Mouse (Mus musculus): ENCODE results near the gene Mkrn1.
"Not testable (repeated sequence)": the region's sequence is repeated elsewhere in the genome, so short reads cannot be mapped to it uniquely, and the experiment has no call there.

Mkrn1 gene

DNA sequence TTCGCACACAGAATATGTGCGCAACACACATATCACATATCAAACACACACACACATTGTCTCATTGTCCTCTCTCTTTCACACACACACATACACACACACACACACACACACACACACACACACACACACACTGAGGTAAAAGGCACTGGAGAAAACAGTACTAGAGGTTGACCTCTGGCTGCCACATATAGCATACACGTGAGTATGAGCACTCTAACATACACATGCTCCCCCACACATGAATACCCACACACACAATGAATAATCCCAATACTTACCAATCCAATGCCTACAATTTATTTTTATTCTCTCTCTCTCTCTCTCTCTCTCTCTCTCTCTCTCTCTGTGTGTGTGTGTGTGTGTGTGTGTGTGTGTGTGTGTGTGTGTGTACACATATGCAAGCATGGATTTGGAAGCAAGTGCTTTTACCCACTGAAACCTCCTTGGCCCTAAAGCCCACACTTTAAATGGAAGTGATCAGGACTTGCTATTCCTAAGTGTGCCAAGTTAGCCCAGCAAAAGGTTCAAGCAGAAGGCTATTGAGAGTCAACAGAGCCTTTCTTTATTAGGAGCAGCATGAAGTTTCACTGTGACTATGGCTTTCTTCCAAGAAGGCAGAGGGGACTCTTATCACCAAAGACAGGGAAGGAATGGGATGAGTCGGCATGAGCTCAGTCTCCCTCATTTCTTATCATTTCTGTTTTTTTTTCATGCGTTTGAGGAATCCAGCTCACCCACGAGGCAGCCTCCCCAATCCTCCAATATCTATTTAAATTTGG lies 8.9 kb upstream of the Mkrn1 start:
- DNase-seq: no peak

DNA sequence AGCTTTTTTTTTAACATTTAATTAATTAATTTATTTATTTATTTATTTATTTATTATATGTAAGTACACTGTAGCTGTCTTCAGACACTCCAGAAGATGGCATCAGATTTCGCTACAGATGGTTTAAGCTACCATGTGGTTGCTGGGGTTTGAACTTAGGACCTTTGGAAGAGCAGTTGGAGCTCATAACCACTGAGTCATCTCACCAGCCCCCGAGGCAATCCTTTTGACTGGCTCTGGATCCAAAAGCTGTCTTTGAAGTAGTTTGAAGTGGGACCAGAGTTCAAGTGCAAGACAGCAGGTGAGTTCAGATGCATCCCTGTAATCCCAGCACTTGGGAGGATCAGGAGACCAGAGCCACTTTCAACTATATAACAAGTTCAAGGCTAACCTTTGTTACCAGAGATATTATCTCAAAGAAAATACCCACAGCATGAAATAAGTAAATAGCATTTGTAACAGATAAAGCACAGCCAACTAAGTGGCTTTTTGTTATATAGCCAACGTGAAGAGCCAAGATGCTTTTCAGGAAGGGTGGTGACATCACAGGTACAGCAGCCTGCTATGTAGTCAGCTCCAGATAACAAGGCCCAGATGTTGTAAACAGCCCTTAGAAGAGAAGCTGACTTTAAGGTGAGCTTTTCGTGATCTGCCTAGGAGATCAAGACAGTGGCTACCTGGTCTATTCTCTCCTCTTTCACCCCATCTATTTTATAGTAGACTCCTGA lies 7.2 kb upstream of the Mkrn1 start:
- no peak for DNase-seq

DNA sequence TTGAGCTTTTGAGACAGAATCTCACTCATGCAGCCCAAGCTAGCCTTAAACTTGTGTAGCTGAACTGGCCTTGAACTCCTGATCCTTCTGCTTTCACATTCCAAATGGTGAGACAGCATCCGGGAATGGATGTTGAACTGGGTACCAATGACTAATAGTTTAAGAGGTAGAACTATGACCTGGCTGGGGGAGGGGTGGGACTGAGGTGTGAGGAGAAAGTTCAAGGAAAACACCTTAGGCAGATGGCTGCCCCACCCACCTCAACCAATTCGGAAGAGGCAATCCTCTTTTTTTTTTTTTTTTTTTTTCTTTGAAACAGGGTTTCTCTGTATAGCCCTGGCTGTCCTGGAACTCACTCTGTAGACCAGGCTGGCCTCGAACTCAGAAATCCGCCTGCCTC lies 6.5 kb upstream of the Mkrn1 start:
- no peak for DNase-seq

DNA sequence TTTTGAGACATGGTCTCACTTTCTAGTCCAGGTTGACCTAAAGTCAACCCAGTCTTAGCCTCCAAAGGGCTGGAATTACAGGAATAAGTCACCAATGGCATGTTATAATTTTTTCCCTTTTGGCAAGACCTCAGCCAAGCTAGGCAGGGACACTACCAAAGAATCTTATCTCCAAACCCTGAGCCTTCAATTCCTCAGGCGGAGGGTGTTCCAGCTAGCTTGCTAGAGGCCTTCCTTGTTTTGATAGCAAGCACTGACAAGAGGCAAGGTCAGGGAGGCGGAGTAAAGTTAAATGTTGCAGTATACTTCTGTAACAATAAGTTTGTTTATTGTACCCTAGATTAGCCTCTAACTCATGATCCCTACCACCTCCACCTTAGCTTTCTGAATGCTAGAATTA lies 4.9 kb upstream of the Mkrn1 start:
- no peak for DNase-seq

DNA sequence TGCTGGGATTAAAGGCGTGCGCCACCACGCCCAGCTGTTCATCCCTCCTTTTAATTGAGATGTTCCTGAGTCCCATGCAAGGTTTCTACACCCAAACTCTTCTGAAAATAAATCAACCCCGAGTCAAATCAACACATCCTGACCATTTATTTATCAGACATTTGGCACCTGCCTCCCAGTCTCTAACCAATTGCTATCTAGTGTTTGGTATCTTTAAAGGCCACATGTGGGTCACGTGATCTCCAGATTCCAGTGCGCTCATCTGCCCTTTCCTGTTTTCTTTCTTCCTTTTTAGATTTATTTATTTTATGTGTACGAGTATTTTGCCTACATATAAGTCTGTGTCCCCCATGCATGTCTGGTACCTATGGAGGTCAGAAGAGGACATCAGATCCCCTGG lies 3.4 kb upstream of the Mkrn1 start:
- no peak for DNase-seq

DNA sequence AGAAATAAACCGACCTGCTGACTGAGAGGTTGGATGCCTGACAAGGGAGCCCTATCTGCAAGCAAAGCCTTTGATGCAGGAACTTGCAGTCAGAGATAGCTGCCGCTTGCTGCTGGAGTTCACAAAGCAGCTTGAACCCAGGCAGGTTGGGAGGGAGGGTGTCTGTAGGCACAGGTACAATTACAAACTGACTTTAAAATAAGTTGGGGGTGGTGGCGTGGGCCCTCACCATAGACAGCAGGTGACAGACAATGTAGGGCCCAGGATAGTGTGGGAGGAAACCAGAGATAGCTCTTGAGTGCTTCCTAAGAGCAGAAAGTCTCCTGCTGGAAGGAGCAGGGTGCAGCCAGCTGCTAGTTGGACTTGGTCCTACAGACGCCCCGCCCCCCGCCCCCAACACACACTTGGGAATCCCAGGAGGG lies 2.9 kb upstream of the Mkrn1 start:
- no peak for DNase-seq

DNA sequence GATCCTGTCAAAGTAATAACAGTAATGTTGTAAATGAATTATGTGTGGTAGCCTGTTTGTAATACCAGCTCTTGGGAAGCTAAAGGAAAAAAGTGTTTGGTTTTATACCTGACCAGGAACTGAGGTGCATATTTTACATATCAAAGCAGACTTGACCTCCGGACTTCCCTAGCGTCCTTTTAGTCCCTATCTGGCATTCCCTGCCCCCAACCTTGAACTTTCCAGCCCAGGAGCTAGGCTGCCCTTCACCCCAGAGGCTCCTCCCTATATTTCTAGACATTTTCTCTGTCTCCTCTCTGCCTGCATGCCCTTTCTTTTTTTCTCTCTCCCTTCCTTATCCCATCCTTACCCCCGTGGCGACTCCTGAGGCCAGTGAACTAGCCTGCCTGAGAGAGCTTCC lies 605 bp upstream of the Mkrn1 start:
- no peak for DNase-seq

DNA sequence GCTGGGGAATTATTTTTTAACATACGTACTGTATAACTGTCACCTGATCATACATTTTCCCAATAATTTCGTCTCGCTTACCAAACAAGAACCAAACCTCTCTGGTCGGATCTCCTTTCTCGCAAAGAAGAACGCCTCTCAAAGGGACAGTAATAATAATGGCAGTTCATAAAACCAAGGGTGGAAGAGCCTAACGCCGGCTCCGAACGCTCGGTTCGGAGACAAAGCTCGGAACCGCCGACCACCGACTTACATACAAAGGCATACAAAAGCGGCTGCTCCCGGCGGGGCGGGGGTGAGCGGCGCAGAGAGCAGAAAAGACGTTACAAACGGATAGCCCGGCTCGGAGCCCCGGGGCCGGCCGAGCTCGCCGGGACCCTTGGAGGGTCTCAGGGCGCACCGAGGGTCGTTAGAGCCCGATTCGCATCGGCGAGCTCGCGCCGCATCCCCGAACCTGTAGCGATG lies 844 bp downstream of the Mkrn1 start:
- DNase-seq: peak in 1 of 2 experiments; percentile 56

DNA sequence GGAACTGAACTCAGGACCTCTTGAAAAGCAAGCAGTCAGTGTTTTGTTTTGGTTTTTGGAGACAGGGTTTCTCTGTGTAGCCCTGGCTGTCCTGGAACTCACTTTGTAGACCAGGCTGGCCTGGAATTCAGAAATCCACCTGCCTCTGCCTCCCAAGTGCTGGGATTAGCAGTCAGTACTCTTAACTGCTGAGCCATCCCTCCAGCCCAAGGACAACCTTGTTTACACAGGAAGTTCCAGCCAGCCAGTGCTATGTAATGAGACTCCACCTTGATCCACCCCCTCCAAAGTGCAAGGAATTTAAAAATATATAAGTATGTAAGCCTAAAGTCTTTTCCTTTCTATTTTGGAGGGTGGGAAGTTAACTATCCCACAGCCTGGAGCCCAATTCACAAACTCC lies 3.6 kb downstream of the Mkrn1 start:
- DNase-seq: not testable (repeated sequence)

DNA sequence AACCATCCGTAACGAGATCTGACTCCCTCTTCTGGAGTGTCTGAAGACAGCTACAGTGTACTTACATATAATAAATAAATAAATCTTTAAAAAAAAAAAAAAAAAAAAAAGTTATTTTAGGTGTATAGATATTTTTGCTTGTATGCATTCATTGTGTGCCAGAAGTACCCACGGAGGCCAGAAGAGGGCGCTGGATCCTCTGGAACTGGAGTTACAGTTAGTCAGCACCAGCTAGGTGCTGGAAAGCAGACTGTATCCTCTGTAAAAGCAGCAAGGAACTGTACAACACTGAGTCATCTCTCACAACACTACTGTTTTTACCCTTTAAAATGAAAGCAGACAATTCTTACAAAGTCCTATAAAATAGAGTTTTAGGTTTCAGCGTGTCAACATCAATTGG lies 4.5 kb downstream of the Mkrn1 start:
- peak; percentile 82 to 85 for DNase-seq

DNA sequence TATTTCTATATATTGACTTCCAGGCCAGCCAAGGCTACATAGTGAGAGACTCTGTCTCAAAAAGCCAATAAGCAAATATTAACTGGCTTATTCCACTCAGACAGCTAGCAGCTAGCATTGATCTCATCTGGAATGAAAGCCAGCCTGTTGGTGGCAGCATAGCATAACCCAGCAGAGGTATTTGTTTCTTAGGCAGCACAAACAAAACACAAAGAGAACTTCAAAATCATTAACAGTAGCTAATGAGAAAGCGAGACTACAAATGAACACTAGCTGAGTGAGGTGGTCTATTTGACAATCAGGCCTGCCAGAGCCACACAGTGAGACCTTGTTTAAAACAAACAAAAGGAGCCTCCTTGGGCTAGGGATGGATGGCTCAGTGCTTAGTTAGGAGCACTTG lies 6.2 kb downstream of the Mkrn1 start:
- DNase-seq: no peak

DNA sequence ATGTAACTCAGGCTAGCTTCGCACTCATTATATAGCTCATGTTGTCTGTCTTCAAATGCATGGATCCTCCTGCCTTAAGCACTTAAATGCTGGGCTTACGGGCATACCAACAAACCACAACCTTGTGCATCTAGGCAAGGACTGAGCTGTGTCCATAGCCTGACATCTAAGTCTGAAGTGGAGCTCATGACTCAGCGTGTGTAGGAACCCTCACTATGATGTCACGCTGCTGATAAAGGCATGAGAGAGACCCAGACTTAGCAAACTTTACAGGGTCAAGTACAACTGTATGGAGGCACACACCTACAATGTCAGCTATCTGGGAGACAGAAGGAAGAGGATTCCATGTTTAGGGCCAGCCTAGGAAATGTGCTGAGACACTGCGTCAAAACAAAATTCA lies 13.8 kb downstream of the Mkrn1 start:
- DNase-seq: no peak

DNA sequence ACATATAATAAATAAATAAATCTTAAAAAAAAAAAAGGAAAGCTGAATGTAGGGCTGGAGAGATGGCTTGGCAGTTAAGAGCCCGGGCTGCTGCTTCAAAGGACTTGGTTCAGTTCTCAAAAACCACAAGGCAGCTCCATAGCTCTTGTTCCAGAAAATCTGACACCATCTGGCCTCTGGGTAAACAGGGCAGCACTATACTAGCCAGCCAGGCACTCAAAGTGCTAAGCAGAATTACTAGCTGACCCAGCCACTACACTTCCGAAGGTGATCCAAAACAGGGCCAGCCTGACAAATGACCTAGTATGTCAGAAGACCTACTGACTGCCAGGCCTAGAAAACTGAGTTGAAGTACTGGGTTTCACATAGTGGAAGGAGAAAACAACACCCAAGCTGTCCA lies 17.1 kb downstream of the Mkrn1 start:
- DNase-seq: no peak

DNA sequence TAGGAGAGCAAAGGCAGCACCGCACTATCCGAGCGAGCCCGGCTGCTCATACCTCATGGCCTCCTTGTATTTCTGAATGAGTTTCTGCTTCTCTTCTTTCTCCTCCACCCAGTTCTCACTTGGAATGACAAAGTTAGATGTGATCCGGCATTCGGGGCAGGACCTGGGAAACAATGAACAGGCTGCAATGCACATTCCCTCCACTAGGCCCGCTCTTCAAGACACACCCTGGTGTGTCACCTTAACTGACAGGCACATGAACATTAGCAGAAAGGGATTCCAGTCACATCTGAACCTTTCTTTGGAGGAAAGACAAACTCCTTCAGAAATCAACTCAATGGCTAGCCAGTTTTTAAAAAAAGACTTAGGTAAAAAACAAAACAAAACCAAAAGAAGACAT lies 19.9 kb downstream of the Mkrn1 start:
- DNase-seq: peak; percentile 71 to 79

DNA sequence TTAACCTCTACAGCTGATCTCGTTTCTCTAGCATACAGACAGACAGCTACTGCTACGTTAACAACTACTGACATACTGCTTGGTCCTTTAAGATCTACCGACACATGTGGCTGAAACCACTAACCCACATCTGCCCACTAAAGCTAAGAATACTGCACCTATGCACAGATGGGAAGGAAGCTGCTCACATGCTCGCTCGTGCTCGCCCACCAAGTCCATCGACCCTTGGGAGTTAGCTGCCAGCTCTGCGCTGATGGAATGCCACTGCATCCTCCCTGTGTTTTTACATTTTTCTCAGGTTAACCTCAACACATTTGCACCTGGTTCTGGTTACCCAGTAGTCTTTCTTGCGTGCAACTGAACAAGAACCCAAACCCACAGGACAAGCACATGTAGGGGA lies 21.9 kb downstream of the Mkrn1 start:
- DNase-seq: no peak

DNA sequence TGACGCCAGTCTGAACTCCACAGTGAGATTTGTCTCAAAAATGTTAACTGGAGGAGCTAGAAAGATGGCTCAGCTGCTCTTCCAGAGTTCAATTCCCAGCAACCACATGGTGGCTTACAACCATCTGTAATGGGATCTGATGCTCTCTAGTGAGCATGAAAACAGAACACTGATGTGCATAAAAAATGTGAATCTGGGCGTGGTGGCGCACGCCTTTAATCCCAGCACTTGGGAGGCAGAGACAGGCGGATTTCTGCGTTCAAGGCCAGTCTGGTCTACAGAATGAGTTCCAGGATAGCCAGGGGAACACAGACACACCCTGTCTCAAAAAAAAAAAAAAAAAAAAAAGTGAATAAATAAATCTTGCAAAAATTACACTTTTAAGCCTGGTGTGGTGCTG lies 23.2 kb downstream of the Mkrn1 start:
- DNase-seq: no peak

DNA sequence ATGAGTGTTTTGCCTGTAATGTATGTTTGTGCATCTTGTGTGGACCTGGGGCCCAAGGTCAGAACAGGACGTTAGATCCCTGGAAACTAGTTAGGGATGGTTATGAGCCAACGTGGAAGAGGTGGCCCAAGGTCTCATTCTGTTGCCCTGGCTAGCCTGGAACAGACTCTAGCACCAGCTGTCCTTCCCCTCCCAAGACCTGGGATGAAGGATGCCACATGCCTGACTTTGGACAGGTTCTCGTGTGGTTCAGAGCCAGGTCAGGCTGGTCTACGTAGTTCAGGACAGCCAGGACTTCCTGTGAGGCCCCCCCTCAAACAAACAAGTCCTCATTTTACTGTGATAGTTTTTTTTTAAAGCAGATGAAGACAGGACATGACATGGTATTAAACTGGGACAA lies 24.3 kb downstream of the Mkrn1 start:
- DNase-seq: no peak

DNA sequence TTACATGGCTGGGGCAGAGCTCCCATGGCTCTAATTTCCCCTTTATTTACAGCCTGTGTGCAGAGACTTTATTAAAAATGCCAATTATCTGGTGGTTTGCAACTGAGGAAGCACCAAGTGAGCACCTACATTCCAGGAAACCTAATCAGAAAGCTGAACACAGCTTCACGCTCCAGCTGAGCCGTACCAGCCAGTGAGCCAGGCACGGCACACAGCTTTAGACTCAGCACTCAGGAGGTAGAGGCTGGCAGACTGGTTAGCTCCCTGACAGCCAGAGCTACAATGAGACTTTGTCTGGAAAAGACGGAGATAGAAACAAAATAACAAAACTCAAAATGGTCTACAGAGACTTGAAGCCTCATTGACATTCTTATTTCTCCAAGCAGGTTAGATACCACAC lies 24.8 kb downstream of the Mkrn1 start:
- peak in 1 of 2 experiments; percentile 39 for DNase-seq

DNA sequence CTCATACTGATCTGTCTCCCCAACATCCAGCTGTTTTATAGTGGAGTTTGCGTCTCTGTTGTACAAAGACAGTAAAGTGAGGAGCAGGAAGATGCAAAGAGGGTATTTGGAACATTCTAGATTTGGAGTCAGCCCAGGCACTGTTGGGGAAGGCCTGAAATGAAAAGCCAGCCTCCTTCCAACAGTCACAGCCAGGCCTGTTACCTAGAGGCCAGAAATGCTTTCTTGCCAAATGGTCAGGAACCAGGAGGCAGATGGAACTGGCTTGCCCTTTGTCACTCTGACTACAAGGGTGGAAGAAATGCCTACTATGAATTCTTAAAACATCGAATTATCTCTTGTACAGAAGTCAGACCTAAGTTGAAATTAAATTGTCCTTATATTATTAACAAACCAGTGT lies 30.3 kb downstream of the Mkrn1 start:
- no peak for DNase-seq

DNA sequence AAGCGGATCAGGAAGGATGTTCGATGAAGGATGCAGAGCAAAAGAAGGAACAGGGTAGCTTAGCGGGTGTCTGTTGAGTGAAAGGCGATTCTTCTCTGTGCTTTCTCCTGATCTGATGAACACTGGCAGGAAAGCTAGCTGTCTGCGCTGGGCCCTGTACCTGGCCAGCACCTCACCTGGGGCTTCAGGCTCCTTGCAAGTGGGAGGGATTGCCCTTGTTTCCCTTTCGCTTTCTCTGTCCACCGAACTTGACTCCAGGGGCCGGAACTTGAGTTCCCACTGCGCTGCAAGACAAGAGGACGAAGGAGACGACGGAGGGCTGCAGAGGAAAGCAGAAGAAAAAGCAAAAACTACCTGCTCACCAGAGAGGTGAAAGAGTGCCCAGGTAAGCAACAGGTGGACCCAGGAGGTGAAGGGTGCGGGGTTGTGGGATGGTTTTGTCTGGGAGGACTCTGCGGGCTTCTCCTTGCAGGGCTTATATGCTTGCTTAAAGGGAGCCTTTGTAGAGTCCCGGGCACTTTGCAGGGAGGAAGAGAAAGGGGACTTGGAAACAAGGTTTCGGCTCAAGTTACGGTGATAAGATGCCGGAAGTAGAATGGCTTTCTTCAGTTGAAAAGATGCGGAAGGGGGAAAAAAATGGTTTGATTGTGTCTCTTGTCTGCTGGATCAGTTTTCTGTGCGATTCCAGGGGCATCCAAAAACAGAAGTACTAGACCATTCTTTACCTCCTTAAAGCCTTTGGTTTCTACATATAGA lies 39.0 kb downstream of the Mkrn1 start, which contains the start of gene Rab19:
Gene Rab19, plus strand, starts transcription at position 51 of the 756 bp plus-strand sequence.
- DNase-seq: peak; percentile 48 to 65

DNA sequence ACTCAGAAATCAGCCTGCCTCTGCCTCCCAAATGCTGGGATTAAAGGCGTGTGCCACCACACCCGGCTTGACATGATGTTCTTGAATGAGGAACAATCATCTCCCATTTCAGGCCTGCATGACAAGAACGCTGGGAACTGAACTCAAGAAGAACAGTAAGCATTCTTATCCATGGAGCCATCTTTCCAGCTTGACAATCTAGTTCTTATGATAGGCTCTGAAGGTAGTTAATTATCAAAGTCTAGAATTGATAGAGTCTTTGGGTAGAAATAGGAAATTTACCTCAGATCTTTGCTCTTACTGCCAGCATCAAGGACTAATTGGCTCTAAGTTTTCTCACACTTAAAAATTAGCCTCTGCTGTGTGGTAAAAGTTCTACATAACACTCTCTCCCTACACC lies 40.0 kb downstream of the Mkrn1 start:
- no peak for DNase-seq

DNA sequence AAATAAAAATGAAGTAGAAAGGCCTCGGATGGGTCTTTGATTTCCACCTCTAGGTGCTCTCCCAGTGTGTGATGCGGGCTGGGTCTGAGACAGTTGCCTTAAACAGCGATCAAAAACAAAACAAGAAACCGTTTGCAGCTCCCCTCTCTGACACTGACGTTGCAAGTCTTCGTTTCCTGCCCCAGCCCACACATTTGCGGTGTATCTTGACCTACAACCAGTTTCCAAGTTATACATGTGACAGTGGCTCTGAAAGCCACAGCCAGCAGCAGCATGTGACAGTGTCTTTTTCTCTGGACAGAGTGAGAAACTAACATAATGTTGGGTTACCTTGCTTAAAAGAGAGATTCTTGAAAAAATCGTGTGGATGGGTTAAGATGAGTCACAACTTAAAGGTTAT lies 40.5 kb downstream of the Mkrn1 start:
- DNase-seq: no peak

DNA sequence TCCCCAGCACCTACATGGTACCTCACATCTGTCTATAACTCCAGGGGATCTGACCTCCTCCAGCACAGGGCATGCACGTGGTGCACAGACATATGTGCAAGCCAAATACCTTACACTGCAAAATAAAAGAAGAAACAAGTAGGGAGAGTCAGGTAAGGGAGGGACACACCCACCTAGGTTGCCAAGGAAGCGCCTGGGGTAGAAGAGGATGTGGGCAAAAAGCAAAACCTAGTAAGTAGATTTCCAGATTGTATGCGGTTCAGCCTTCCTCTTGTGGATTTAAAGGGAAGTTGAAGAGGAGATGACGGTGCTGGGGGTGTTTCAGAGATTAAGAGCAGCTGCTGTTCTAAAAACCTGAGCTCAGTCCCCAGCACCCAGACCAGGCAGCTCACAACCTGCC lies 41.0 kb downstream of the Mkrn1 start:
- no peak for DNase-seq

All from kidney, postnatal 4 days (tissue).